Mouse (Mus musculus): ENCODE results near the gene Ankra2. TPM values are rescaled to one million over a fixed set of nuclear protein-coding genes. Genes with fewer than 3 reads are reported as not detected.
A peak's percentile ranks its signal among the peaks of the same experiment; 100 is the strongest.

The Ankra2 gene
- polyA plus RNA-seq (2012; ENCODE audit: insufficient read depth, low replicate concordance), result 9.7 and 43.3 TPM in 2 replicates

- no peaks in the 10 kb centered on the region for H3K9me3 ChIP-seq
- H3K27me3 ChIP-seq (replicated peaks), result no peaks in the 10 kb centered on the region
- H3K36me3 ChIP-seq (replicated peaks; ENCODE audit: low read length), result peaks cover 44% of the 10 kb centered on the region
- peaks cover 27% of the 10 kb centered on the region for H3K4me1 ChIP-seq
- TF ChIP-seq GATA1 (IDR thresholded peaks at IDR 0.05; ENCODE audit: borderline replicate concordance, low read length) (no peak), FLI1 (IDR thresholded peaks at IDR 0.05; ENCODE audit: low read length) (peak; percentile 73; the same call in 1 of the 2 replicates)
- H3K4me3 ChIP-seq (replicated peaks), result peak within 1 kb of the TSS; percentile 95
Observed at GRCm38 (mm10) chr13:98262636-98263457, at the start of gene Ankra2, which contains the start of gene Utp15. Gene Ankra2 (plus strand): TSS chr13:98263074. Gene Utp15 (minus strand): TSS chr13:98263041.

DNA sequence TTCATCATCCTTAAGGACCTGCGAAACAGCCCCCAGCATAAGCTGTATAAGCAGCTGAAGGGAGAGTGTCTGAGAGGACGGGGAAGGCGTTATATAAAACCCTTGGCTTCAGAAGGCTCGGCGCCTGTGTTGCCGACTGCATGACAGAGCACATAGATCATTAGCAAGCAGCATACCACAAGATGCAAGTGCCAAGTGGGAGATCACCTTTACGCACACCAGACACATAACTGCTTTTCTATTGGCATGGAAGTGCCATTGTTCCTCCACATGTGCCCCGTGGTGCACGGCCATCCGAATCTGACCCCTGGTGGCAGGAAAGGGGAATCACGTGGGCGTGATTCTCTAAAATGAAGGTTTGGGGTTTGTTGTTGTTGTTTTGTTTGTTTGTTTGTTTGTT, 40.0 kb upstream of the Ankra2 start:
- no peak overlapping the region for H3K4me3 ChIP-seq (replicated peaks)
- no peaks in the 10 kb centered on the region for H3K4me1 ChIP-seq
- H3K36me3 ChIP-seq (replicated peaks; ENCODE audit: low read length), result no peaks in the 10 kb centered on the region
- peaks cover 24% of the 10 kb centered on the region for H3K27me3 ChIP-seq (replicated peaks)
- no peaks in the 10 kb centered on the region for H3K9me3 ChIP-seq
- TF ChIP-seq GATA1 (IDR thresholded peaks at IDR 0.05; ENCODE audit: borderline replicate concordance, low read length) (no peak), FLI1 (IDR thresholded peaks at IDR 0.05; ENCODE audit: low read length) (no peak)

DNA sequence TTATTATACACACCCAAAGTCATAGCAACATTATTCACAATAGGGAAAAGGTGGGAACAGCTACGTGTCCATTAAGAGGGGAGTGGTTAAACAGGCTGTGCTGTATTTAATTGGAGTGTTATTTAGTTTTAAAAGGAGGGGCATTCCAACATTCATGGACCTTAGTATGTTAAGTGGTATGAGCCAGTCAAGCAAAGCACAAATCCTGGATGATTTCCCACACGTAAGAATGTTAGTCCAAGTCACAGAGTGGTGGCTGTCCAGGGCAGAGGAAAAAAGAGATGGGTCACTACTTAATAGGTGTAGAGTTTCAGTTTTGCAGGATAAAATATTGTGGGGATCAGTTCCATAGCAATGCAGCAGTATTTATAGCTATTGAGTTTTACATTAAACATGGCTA, 36.6 kb upstream of the Ankra2 start:
- Histone ChIP-seq H3K4me3 (replicated peaks) (no peak overlapping the region), H3K4me1 (no peaks in the 10 kb centered on the region), H3K27me3 (replicated peaks) (peaks cover 16% of the 10 kb centered on the region), H3K9me3 (no peaks in the 10 kb centered on the region), H3K36me3 (replicated peaks; ENCODE audit: low read length) (no peaks in the 10 kb centered on the region)
- no peak for TF ChIP-seq GATA1 (IDR thresholded peaks at IDR 0.05; ENCODE audit: borderline replicate concordance, low read length)
- TF ChIP-seq FLI1 (IDR thresholded peaks at IDR 0.05; ENCODE audit: low read length), result no peak

DNA sequence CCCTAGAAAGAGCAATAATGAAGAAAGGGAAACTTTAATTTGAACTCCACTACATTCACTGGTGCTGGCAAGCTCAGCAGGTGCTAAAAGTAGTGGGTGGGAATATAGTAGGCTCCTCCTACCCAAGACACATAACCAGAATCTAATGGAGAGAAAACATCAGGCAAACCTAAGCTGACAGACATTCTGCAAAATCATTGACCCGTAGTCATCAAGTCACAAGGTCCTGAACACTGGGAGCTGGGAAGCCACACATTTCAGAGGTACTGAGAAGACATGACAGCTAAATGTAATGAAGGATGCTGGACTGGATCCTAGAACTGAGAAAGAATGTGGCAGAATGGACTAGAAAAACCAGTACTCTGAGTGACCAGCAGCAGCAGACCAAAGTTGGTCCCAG, 32.4 kb upstream of the Ankra2 start:
- TF ChIP-seq FLI1 (IDR thresholded peaks at IDR 0.05; ENCODE audit: low read length) (no peak), GATA1 (IDR thresholded peaks at IDR 0.05; ENCODE audit: borderline replicate concordance, low read length) (no peak)
- H3K36me3 ChIP-seq (replicated peaks; ENCODE audit: low read length), result no peaks in the 10 kb centered on the region

GRCm38 (mm10) chr13:98235451-98235850, 27.4 kb upstream of the Ankra2 start:
- no peaks in the 10 kb centered on the region for H3K9me3 ChIP-seq
- no peak overlapping the region for H3K4me3 ChIP-seq (replicated peaks)
- peaks cover 3% of the 10 kb centered on the region; the same call in 1 of the 2 replicates for H3K4me1 ChIP-seq
- TF ChIP-seq FLI1 (IDR thresholded peaks at IDR 0.05; ENCODE audit: low read length) (no peak), GATA1 (IDR thresholded peaks at IDR 0.05; ENCODE audit: borderline replicate concordance, low read length) (no peak)
- no peaks in the 10 kb centered on the region for H3K36me3 ChIP-seq (replicated peaks; ENCODE audit: low read length)
- H3K27me3 ChIP-seq (replicated peaks), result peaks cover 15% of the 10 kb centered on the region

More for the DNA sequence above, 32.4 kb upstream of the Ankra2 start:
- no peak overlapping the region for H3K4me3 ChIP-seq (replicated peaks)
- H3K27me3 ChIP-seq (replicated peaks), result peaks cover 6% of the 10 kb centered on the region
- H3K4me1 ChIP-seq, result no peaks in the 10 kb centered on the region
- no peaks in the 10 kb centered on the region for H3K9me3 ChIP-seq

DNA sequence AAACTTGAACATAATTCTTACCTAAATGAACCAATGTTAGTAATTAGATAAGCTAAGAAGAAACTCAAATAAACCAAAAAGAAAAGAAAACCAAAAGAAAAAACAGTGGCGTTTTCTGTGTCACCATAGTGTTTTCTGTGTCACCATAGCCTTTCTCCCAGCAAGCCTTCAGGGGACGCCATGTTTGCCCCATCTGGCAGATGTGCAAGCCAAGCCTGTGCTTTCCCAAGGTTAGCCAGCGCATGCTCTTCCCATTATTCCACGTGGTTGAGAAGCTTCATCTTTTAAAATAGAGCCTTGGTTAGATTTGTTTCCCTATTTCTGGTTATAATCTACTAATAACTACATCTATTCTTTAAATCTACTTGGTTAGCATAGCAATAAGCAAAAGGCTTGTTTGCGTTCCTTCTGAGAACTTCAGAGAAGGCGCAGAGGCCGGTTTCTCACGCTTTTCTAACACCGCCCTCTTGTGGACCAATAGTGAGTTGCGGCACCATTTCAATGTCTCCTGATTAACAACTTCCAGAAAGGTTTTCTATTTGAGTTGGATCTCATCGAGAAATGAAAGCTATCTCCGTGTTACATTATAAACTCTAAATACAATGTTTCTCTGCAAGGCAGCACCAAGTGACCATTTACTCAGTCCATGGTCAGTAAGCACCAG, 22.8 kb upstream of the Ankra2 start:
- no peaks in the 10 kb centered on the region for H3K36me3 ChIP-seq (replicated peaks; ENCODE audit: low read length)
- H3K9me3 ChIP-seq, result 0 out of 2 replicates have a peak, but pooled peaks cover 5% of the 10 kb centered on the region
- no peak overlapping the region for H3K4me3 ChIP-seq (replicated peaks)
- TF ChIP-seq GATA1 (IDR thresholded peaks at IDR 0.05; ENCODE audit: borderline replicate concordance, low read length), result no peak
- no peak for TF ChIP-seq FLI1 (IDR thresholded peaks at IDR 0.05; ENCODE audit: low read length)
- H3K4me1 ChIP-seq, result peaks cover 3% of the 10 kb centered on the region; the same call in 1 of the 2 replicates
- H3K27me3 ChIP-seq (replicated peaks), result peaks cover 22% of the 10 kb centered on the region

DNA sequence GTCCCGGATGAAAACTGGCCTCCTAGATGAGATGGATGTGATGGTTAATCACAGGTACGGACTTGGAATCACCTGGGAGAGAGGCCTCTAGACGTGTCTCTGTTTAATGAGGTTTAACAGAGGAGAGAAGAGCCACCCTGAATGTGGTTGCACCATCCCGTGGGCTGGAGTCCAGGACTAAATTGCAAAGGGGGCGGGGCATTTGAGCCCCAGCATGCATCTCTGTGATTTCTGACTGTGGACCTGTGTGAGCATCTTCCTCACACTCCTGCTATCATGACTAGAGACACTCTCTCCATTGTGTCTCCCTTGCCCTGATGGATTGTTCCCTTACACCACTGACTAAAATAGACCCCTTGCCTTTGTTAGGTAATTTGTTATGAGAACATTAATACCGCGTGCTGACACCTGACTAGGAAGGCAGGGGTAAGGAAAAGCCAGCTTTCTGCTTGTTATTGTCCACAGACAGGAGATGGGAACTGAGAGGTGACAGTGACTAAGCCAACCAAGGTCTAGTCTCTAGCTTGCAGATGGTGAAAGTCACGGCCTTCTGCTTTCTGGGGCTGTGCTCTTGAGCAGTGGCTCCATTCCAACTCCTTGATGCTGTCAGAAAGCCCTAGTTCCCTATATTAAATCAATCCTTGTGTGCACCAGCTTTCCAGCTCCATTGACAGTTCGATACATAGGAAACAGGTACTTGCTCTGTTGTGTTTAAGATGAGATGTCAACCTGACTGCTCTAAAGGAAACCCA, 21.2 kb upstream of the Ankra2 start:
- peaks cover 3% of the 10 kb centered on the region; the same call in 1 of the 2 replicates for H3K4me1 ChIP-seq
- 0 out of 2 replicates have a peak, but pooled peaks cover 5% of the 10 kb centered on the region for H3K9me3 ChIP-seq

DNA sequence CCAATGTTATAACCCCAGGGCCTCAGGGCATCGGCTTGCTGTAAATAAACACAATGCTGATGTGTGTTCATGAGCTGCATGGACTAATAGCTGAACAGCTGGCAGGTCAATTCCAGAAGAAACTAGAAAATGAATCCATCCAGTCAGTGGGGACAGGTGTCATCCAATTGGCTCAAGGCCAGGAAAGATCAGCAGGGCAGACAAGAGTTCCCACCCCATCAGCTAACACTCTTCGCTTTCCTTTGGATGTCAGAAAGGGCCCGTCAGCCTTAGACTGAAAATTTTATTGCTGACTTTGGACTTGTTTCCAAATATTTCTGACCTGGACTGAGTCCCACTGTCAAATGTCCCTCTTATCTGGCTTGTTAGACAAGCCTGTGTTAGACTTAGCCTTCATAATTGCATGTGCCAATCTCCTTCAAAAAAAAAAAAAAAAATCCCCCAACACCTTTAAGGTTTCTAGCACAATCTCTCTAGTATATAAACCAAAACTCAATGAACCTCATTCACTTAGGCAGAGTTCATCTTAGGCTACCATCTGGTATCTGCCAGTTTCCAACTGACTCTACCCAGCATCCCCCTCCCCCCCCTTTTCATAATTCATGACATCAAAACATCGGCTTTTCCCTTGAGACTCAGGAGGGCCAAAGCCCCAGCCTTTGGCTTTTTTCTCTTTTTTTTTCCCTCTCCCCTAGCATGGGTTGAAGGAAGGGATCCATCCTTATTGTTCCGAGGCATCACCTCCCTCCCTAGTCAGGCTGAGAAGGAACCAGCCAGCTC, 18.1 kb upstream of the Ankra2 start:
- Histone ChIP-seq H3K36me3 (replicated peaks; ENCODE audit: low read length) (peaks cover 32% of the 10 kb centered on the region), H3K27me3 (replicated peaks) (peaks cover 10% of the 10 kb centered on the region), H3K4me1 (peaks cover 3% of the 10 kb centered on the region; the same call in 1 of the 2 replicates), H3K9me3 (0 out of 2 replicates have a peak, but pooled peaks cover 5% of the 10 kb centered on the region), H3K4me3 (replicated peaks) (no peak overlapping the region)
- no peak for TF ChIP-seq FLI1 (IDR thresholded peaks at IDR 0.05; ENCODE audit: low read length)
- TF ChIP-seq GATA1 (IDR thresholded peaks at IDR 0.05; ENCODE audit: borderline replicate concordance, low read length), result no peak

More for the DNA sequence above, 21.2 kb upstream of the Ankra2 start:
- Histone ChIP-seq H3K4me3 (replicated peaks) (no peak overlapping the region), H3K27me3 (replicated peaks) (peaks cover 22% of the 10 kb centered on the region), H3K36me3 (replicated peaks; ENCODE audit: low read length) (peaks cover 2% of the 10 kb centered on the region)
- no peak for TF ChIP-seq FLI1 (IDR thresholded peaks at IDR 0.05; ENCODE audit: low read length)
- no peak for TF ChIP-seq GATA1 (IDR thresholded peaks at IDR 0.05; ENCODE audit: borderline replicate concordance, low read length)

Data from megakaryocyte, embryonic 14.5 days (primary cell).